Mouse (Mus musculus) layer of hippocampus, postnatal 25 days (tissue): ENCODE measurements at regions not wholly inside any gene's neighbourhood (a gene's known extent, or its start where the extent isn't known, plus 50 kb on each side); places are given as distances from the start of the nearest gene placed in this dataset.

ENCODE experiments used
- DNase-seq, 2 experiments: peaks; one replicate each; pipeline ENCODE4 v3.0.0; 2022; ENCODE audit warnings: mixed read lengths in 2 of 2, low spot score in 1 of 2; ENCODE audit errors: extremely low spot score in 1 of 2

DNA sequence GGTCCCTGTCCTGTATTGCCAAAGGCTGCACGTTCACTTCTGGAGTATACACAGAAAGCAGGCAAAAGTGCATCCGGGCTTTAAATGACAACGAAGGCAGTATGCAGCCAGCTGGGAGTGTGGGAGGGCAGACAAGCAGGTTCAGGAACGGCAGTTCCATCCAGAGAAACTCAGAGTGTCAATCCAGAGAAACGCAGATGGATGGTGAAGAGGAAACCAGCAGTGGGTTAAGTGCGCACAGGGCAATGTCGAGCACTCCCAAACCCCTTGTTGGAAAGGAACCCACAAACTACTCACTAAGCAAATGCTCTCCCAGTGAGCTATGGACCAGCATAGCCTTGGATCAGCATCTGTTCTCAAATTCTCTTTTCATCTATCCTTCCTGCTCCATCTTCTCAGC, 1132.1 kb upstream of the Gulo start:
- peak; percentile 30 to 40 for DNase-seq

- DNase-seq = no peak
These were observed 1130.7 kb upstream of the Gulo start for GRCm38 (mm10) chr14:67139674-67140073.

DNA sequence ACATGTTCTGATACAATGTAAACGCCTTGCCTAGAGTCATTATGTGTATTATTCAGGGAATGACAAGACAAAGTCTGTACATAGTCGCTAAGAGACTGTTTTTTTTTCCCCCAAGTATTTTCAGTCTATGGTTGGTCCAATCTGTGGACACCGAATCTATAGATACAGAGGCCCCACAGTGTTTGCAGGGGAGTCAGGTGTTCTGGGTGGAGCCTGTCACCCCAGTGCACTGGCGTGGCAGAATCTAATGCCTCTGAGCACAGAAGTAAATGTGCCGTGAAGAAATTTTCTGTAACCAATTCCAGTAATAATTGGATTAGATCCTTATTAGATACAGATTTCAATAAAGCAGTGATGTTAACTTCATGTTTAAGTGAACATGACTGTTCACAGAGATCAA, 1130.1 kb upstream of the Gulo start:
- no peak for DNase-seq

GRCm38 (mm10) chr14:67136141-67136498, 1127.1 kb upstream of the Gulo start:
- DNase-seq = no peak

- peak in 1 of 2 experiments; percentile 30 for DNase-seq
These were observed 1126.5 kb upstream of the Gulo start for GRCm38 (mm10) chr14:67135221-67136140.

- no peak for DNase-seq
These were observed 1124.2 kb upstream of the Gulo start for GRCm38 (mm10) chr14:67133221-67133620.

DNA sequence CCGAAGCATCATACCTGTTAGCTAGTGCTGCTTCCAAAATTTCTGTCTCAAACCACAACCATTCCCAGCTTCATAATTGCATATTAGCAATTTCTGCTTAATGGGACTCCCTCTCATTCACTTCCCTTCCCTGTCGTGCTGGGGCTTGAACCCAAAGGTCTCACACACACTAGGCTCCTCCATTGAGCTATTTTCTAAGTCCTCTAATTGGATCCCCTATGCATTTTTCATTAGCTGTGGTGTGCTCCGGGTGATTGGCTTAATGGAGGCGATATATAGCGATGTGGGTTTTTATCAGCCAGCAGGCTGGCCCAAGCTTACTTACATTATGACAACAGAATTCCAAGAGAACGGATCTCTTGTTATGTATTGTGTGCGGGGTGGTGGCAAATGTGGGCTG, 1118.1 kb upstream of the Gulo start:
- no peak for DNase-seq

- DNase-seq = no peak
These were observed 1117.2 kb upstream of the Gulo start for GRCm38 (mm10) chr14:67126254-67126653.

- no peak for DNase-seq
These were observed 1114.3 kb upstream of the Gulo start for GRCm38 (mm10) chr14:67123300-67123699.
